Mouse (Mus musculus) mouse embryonic stem cell (cell line): ENCODE measurements around the gene Fcrla.
"Not testable (repeated sequence)": the region's sequence is repeated elsewhere in the genome, so short reads cannot be mapped to it uniquely, and the experiment has no call there.

Experiments
- in situ Hi-C, 2 experiments: fragments of 300-500 bp; cut with MboI; formaldehyde crosslinking; loops; 1 replicate in 1 of 2; 3 replicates in 1 of 2; pipeline ENCODE4 v1.14.3; 2019 to 2020; ENCODE audit warnings: low sequenced_read_pairs in 2 of 2, low pct_unique_long_range_greater_than_20kb in 1 of 2, mixed read lengths in 1 of 2; ENCODE audit not compliant: unreplicated experiment in 1 of 2

The Fcrla gene

GRCm38 (mm10) chr1:170927378-170927777 lies at the start of gene Fcrla:
TSS of gene Fcrla (minus strand) at chr1:170927583.
- in situ Hi-C loops = no loop called here

GRCm38 (mm10) chr1:170976447-170976846 lies 49.1 kb upstream of the Fcrla start, which contains the start of gene Fcgr2b:
TSS of gene Fcgr2b (minus strand) at chr1:170976547.
- in situ Hi-C loops = no loop called here

GRCm38 (mm10) chr1:170975751-170976161 lies 48.4 kb upstream of the Fcrla start:
- in situ Hi-C loops = no loop called here

GRCm38 (mm10) chr1:170975350-170975749 lies 48.0 kb upstream of the Fcrla start:
- in situ Hi-C loops = not testable (repeated sequence)

GRCm38 (mm10) chr1:170974736-170975135 lies 47.4 kb upstream of the Fcrla start:
- in situ Hi-C loops = no loop called here

- in situ Hi-C loops = no loop called here
These were observed 46.8 kb upstream of the Fcrla start for GRCm38 (mm10) chr1:170974171-170974570.

- in situ Hi-C loops = no loop called here
These were observed 45.6 kb upstream of the Fcrla start for GRCm38 (mm10) chr1:170972936-170973335.

GRCm38 (mm10) chr1:170972494-170972893 lies 45.1 kb upstream of the Fcrla start:
- in situ Hi-C loops = no loop called here

- in situ Hi-C loops = no loop called here
These were observed 41.2 kb upstream of the Fcrla start for GRCm38 (mm10) chr1:170968576-170968975.

- in situ Hi-C loops = no loop called here
These were observed 40.2 kb upstream of the Fcrla start for GRCm38 (mm10) chr1:170967581-170967980.

- in situ Hi-C loops = no loop called here
These were observed 35.7 kb upstream of the Fcrla start for GRCm38 (mm10) chr1:170963087-170963486.

- in situ Hi-C loops = no loop called here
These were observed 34.9 kb upstream of the Fcrla start for GRCm38 (mm10) chr1:170962301-170962700.

- in situ Hi-C loops = no loop called here
These were observed 33.7 kb upstream of the Fcrla start for GRCm38 (mm10) chr1:170961101-170961500.

GRCm38 (mm10) chr1:170959791-170960190 lies 32.4 kb upstream of the Fcrla start:
- in situ Hi-C loops = no loop called here

- in situ Hi-C loops = no loop called here
These were observed 30.8 kb upstream of the Fcrla start for GRCm38 (mm10) chr1:170958225-170958624.

GRCm38 (mm10) chr1:170953192-170953591 lies 25.8 kb upstream of the Fcrla start:
- in situ Hi-C loops = no loop called here

- in situ Hi-C loops = no loop called here
These were observed 23.4 kb upstream of the Fcrla start for GRCm38 (mm10) chr1:170950772-170951171.

- in situ Hi-C loops = not testable (repeated sequence)
These were observed 17.5 kb upstream of the Fcrla start for GRCm38 (mm10) chr1:170944908-170945307.

- in situ Hi-C loops = not testable (repeated sequence)
These were observed 16.8 kb upstream of the Fcrla start for GRCm38 (mm10) chr1:170944151-170944550.

- in situ Hi-C loops = no loop called here
These were observed 11.9 kb upstream of the Fcrla start for GRCm38 (mm10) chr1:170939255-170939654.

GRCm38 (mm10) chr1:170934383-170934782 lies 7.0 kb upstream of the Fcrla start:
- in situ Hi-C loops = no loop called here
